Mouse (Mus musculus): ENCODE data around the gene Brsk1. TPM values are rescaled to one million over a fixed set of nuclear protein-coding genes. Genes with fewer than 3 reads are reported as not detected.

The Brsk1 gene
- total RNA-seq, 2 experiments from 2014 or later = 1.6 to 1.8 TPM

DNA sequence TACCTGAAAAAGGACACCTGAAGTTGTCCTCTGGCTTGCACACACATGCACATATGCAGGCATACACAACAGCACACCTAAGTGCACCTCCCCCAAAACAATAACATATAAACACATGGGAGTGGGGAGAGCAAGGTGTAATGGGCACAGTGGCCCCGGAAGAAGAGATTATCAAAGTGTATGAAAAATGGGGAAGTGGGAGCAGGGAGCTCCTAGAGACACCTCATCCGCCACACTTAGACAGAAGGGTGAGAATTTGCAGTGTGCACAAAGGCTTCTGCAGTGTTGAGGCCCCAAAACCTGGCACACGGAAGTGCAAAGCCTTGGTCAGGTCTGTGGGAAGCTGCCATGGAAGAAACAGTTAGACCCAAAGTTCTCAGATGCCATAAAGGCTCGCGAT, 40.7 kb downstream of the Brsk1 start:
- DNase-seq = no peak
- intact Hi-C loops (cut with DNase I) = no loop called here

GRCm38 (mm10) chr7:4732968-4733392, 42.6 kb downstream of the Brsk1 start:
- DNase-seq = no peak
- intact Hi-C loops (cut with DNase I) = no loop called here

DNA sequence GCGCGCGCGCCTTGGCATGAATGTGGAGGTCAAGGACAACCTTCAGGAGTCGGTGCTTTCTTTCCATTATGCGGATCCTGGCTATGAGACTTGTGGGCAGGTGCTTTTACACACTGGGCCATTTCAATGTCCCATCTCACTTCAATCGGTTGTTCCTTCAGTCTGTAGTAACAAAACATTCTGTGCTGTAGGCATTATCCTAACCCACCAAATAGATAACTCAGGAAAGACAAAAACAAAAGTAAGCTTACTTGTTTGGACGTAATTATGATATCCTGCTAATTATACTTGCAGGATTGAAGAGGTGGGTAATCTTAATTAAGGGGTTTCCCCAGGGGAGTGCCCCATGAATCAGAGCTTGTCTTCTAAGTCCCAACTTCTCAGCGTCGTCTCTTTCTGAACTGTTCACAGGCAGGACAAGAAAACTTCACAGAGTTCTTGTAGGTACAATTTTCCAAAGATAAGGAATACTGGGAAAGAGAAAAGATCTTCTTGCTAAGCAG, 48.7 kb downstream of the Brsk1 start:
- DNase-seq = no peak

GRCm38 (mm10) chr7:4739544-4740275, 49.3 kb downstream of the Brsk1 start, which contains the start of gene Kmt5c:
TSS of gene Kmt5c (plus strand) at chr7:4740115.
- intact Hi-C loops (cut with DNase I) = loop anchor here (2.0 kb wide), 1 partner anchor 49 kb away; the partner anchor contains the start of gene Tmem238
- DNase-seq = peak; percentile 95 to 96

More for the DNA sequence above, 48.7 kb downstream of the Brsk1 start:
- intact Hi-C loops (cut with DNase I) = no loop called here

- intact Hi-C loops (cut with DNase I) = loop anchor here (2.0 kb wide), 1 partner anchor 48 kb away; the partner anchor contains the start of gene Tmem238
- no peak for DNase-seq
These were observed 49.9 kb downstream of the Brsk1 start for GRCm38 (mm10) chr7:4740309-4740727.

- intact Hi-C loops (cut with DNase I) = loop anchor here (2.0 kb wide), 1 partner anchor 48 kb away; the partner anchor contains the start of gene Tmem238
- DNase-seq = peak; percentile 67 to 73
These were observed 50.7 kb downstream of the Brsk1 start for GRCm38 (mm10) chr7:4741151-4741550.

- intact Hi-C loops (cut with DNase I) = loop anchor here (2.0 kb wide), 1 partner anchor 47 kb away; the partner anchor contains the start of gene Tmem238
- DNase-seq = no peak
These were observed 51.5 kb downstream of the Brsk1 start for GRCm38 (mm10) chr7:4741672-4742481.

DNA sequence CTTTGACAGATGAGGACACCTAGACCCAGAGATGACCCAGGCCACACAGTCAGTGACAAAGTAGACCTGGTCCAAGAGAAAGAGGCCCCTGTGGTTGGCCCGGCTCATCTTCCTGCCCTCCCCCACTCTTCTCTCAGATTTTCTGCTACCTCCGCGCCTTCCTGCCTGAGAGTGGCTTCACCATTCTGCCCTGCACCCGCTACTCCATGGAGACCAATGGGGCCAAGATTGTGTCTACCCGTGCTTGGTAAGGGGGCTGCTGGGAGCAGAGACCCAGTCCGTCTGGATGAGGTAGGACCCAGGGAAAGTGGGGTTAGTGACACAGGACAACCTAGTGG, 52.0 kb downstream of the Brsk1 start:
- DNase-seq = no peak
- intact Hi-C loops (cut with DNase I) = no loop called here

DNA sequence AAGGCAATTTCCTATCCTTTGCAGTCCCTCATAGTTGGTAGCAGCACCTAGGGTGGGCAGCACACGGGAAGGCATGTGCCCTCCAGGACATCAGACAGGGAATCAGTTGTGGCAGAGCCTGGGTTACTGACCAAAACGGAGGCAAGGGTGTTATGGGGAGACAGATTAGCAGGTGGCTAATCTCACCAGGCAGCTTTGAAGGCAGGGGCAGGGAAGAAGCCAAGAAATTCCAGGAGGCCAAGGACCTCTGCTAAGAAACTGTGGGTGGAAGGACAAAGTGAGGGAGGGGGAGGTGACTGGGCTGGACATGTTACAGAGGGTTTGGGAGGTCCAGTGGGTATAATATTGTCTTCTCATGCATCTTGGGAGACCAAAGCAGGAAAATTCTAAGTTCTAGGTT, 53.0 kb downstream of the Brsk1 start:
- intact Hi-C loops (cut with DNase I) = no loop called here
- DNase-seq = no peak

DNA sequence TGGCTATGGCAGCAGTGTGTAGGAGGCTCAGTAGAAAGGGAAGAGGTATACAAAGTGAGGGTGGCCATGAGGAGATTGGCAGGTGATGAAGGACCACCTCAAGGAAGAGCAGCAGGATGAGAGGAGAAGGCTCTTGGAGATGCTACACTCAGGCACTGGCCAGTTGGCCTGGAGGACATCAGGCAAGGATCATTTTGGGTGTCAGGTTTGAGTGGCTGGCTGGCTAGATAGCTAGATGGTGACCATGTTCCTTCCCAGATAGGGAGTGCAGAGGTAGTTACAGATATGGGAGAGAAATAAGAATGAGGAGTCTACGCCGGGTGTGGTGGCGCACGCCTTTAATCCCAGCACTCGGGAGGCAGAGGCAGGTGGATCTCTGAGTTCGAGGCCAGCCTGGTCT, 54.5 kb downstream of the Brsk1 start:
- no peak for DNase-seq
- intact Hi-C loops (cut with DNase I) = no loop called here

DNA sequence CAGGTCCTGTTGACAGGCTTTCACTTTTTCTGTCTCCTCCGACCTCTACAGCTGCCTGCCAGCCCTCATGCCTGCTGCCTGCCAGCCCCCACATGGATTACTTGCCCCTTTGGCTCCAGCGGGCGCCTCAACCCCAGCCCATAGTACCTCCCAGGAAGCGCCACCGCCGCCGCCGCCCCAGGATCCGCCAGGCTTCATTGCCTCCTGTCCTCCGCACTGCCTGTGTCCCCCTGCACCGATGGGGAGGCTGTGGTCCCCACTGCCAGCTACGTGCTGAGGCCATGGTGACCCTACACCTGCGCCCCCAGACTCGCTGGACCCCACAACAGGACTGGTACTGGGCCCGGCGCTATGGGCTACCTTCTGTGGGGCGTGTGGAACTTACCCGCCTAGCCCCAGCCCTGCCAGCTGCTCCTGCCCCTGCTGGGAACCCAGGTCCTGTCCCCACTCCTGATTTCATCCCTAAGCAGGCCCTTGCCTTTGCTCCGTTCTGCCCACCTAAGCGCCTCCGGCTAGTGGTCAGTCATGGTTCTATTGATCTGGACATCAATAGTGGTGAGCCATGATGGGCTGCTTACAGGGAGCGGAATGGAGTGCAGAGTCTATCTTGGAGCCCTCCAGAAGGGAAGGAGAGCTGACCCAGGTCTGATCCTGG, 56.0 kb downstream of the Brsk1 start:
- no peak for DNase-seq
- intact Hi-C loops (cut with DNase I) = no loop called here

DNA sequence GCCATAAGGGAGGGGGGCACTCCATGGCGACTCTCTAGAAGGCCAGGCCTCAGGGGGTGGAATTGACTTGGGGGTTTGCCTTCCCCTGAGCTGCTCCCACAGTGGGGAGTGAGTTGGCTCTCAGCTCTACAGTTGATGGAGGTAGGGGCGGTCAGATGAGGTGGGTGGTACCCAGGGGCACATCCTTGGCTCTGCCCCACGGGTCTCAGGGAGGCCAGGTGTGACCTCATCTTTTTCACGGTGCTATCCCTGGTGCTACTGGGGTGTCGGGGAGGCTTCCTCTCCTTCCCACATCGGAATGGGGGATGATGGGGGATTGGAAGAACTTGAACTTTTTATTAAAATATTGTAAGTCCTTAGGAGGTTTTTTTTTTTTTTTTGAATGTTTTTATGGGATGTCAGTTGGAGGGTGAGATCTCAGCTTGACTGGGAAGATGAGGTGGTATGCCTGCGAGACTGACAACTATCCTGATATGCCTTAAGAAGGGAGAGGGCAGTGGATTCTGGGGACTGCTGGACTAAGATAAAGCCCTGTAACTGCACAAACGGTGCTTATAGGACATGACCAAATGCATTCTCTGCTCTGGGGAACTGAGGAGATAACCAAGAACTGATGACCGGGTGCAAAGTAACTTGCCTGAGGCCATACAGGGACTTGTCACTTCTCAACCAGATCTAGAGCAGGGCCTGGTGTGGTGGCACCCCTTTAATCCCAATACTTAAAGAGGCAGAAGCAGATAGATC, 56.9 kb downstream of the Brsk1 start:
- DNase-seq = no peak
- intact Hi-C loops (cut with DNase I) = no loop called here

DNA sequence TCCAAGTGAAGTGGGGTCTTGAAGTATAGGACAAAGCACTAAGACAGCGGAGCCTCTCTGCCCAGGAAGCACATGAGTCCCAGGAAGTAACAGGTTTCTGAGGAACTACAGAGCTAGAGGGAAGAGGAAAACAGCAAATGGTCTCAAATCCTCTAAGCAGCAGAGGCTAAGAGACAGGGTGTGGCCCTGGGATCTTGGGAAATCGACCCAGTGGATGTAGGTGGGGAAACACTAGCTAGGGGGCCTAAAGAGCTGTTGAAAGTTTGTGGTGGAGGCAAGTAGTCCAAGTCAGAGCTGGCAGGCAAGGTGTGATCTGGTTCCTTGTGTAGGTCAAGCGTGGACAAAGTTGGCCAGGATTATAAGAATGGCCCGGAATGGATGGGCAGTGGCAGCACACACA, 57.9 kb downstream of the Brsk1 start:
- DNase-seq = no peak
- intact Hi-C loops (cut with DNase I) = no loop called here

DNA sequence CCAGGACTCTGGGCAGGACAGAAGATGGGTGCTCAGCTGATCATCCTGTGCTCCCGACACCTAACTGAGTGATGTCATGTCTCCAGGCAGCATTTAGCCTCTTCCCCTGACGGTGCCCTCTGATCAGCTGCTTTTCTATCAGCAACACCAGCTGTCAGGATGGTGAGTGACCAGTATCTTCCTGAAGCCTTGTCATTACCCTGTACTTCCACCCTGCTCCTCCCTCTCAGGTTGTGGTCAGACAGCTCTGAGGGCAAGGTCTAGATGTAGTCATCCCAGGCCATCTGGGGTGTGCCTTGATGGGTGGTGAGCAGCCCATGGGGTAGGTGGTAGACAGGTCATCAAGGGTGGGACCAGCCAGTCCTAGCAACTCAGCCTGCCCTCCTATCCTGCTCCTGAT, 58.8 kb downstream of the Brsk1 start:
- DNase-seq = no peak
- intact Hi-C loops (cut with DNase I) = no loop called here

DNA sequence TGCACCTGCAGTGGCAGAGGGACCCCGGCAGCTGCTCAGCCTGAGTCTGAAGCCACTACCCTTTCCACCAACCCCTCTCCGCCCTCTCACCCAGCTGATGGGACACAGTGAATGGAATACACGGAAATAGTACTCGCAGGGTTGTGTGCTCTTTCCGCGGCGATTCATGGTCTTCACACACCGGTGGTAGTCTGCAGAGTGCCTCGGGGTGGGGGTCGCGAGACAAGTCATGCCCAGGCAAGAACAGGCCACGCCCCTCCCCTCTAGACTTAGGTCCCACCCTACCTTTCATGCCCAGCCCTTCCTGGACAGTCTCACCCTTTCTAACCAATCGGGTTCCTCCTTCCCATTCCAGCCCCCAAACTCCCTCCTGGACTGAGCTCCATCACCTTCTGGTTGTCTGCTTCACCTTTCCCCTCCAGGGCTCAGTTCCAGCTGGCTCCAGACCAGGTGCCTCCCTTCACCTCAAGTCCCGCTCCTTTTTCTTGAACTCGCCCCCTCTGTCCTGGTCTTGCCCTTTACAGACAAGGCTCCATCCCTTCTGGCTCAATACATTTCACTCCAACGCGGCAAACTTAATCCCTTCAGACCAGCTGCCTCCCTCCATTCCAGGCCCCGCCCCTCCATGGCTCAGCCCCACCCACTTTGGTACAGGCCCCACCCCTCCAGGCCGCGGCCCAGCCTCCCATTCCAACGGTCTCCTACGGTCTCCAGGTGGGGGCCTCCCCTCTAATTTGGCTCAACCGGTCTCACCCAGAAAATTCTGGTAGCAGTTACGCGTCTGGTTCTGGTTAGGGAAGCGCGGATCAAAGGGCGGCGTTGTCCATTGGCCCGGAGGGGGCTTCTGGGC, 61.8 kb downstream of the Brsk1 start:
- DNase-seq = peak in 1 of 2 experiments; percentile 31
- intact Hi-C loops (cut with DNase I) = no loop called here

- intact Hi-C loops (cut with DNase I) = no loop called here
- peak; percentile 64 to 72 for DNase-seq
These were observed 62.6 kb downstream of the Brsk1 start, which contains the start of gene Cox6b2 for GRCm38 (mm10) chr7:4752821-4753570. TSS of gene Cox6b2 (minus strand) at chr7:4753094.

GRCm38 (mm10) chr7:4759670-4760069, 69.3 kb downstream of the Brsk1 start:
- DNase-seq = no peak
- intact Hi-C loops (cut with DNase I) = no loop called here

DNA sequence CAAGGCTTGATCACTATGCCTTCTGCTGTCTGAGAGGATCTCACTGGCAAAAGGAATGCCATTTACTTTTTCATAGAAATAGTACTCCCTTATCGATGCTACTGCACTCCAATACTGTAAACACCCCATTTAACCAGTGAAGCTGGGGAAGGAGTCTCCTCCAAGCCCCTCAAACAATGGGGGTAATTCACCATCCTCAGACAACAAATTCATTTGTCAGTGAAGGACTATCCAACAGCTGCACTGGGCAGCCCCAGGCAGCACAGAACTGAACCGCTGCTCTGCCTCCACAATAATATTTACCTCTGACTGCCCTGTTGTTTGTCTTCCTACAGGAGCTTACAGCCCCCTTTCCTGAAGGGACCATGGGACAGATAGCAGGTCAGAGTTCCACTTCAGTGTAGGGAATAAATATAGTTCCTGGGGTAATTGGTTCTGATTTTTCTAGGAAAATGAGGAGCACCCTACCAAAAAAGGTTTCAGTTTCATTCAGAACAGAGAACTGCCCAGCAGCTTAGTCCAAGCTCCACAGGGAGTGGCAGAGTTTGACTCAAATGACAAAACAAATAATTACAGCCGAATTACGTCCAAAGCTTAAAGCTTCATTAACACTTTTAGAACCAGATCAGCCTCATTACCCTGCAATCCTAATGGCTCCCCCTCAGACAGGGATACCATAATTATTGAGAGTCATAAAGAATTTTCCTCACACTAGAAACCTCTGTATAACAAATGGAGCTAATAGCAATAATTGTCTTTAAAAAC, 74.7 kb downstream of the Brsk1 start:
- intact Hi-C loops (cut with DNase I) = no loop called here
- no peak for DNase-seq

All from heart, postnatal 14 days (tissue).